Mouse (Mus musculus) lung, embryonic 14.5 days (tissue): ENCODE results near the gene Zfyve26. TPM values are rescaled to one million over a fixed set of nuclear protein-coding genes. Genes with fewer than 3 reads are reported as not detected.
A peak's percentile ranks its signal among the peaks of the same experiment; 100 is the strongest.
"Not testable (repeated sequence)": the region's sequence is repeated elsewhere in the genome, so short reads cannot be mapped to it uniquely, and the experiment has no call there.

ENCODE experiments used
- ATAC-seq: fragments of 200-750 bp; cut with Nextera tagmentation; 2 replicates; pipeline ENCODE4 v1.8.0; 2017; ENCODE audit warnings: mild to moderate bottlenecking, moderate TSS enrichment, moderate library complexity; ENCODE audit not compliant: insufficient read depth
- DNase-seq: peaks from one replicate; pipeline ENCODE4 v3.0.0-alpha.2; 2015
- H3K27ac ChIP-seq: fragments of 300-500 bp; sonication (generic); 2 replicates; pipeline ENCODE4 v1.5.1; 2014; ENCODE audit warnings: low read depth, mild to moderate bottlenecking, moderate library complexity
- H3K27me3 ChIP-seq: fragments of 300-500 bp; sonication (generic); 2 replicates; pipeline ENCODE4 v1.6.1; 2014; ENCODE audit warnings: low read length, control low read depth; ENCODE audit not compliant: insufficient read depth
- H3K36me3 ChIP-seq: fragments of 300-500 bp; sonication (generic); 2 replicates; pipeline ENCODE4 v1.6.1; 2014; ENCODE audit warnings: control low read depth; ENCODE audit not compliant: insufficient read depth
- H3K4me1 ChIP-seq: fragments of 300-500 bp; sonication (generic); 2 replicates; pipeline ENCODE4 v1.6.1; 2014; ENCODE audit warnings: antibody characterized with exemption, control low read depth; ENCODE audit not compliant: insufficient read depth
- H3K4me2 ChIP-seq: fragments of 300-500 bp; sonication (generic); 2 replicates; pipeline ENCODE4 v1.6.1; 2014; ENCODE audit warnings: mild to moderate bottlenecking
- H3K4me3 ChIP-seq: fragments of 300-500 bp; sonication (generic); 2 replicates; pipeline ENCODE4 v1.5.1; 2014; ENCODE audit warnings: low read depth, low read length
- H3K9ac ChIP-seq: fragments of 300-500 bp; sonication (generic); 2 replicates; pipeline ENCODE4 v1.6.1; 2014
- H3K9me3 ChIP-seq: fragments of 300-500 bp; sonication (generic); 2 replicates; pipeline ENCODE4 v1.6.1; 2016; ENCODE audit warnings: low read depth, low read length, control low read depth
- CTCF ChIP-seq: IDR thresholded peaks from 2 replicates; pipeline ENCODE4 v1.5.1; 2016; ENCODE audit warnings: antibody characterized with exemption, low read depth
- WGBS: fragments of 180-500 bp; shearing (Covaris S2); extraction: QIAGEN DNeasy Blood & Tissue Kit; methylation state at CpG from one replicate; pipeline ENCODE4 v1.1.7; 2014; 5-methylcytosine and 5-hydroxymethylcytosine counted together
- polyA plus RNA-seq: library from polyadenylated mRNA; unstranded; fragments of >200 nt; fragmentation: Nextera tagmentation; extraction: Ambion mirVana; gene quantifications from 2 replicates; pipeline ENCODE4 v1.2.1, GENCODE M21; 2014

Zfyve26 gene
- polyA plus RNA-seq, 1 experiment from 2014 or later: 16.5 TPM

GRCm38 (mm10) chr12:79192193-79192592, 103.9 kb downstream of the Zfyve26 start, which contains the start of gene Rdh11:
Rdh11 (minus strand) TSS chr12:79192293.
- TF ChIP-seq CTCF: no peak
- no peaks in the 10 kb centered on the region for H3K9me3 ChIP-seq
- H3K9ac ChIP-seq: peak within 1 kb of the TSS; percentile 50
- 66% methylated on average over 6 of the region's 6 CpGs for WGBS
- H3K27me3 ChIP-seq: no peaks in the 10 kb centered on the region
- peak within 1 kb of the TSS; percentile 63 for H3K4me3 ChIP-seq
- 0 out of 2 replicates have a peak, but pooled peaks cover 5% of the 10 kb centered on the region for H3K4me1 ChIP-seq
- H3K4me2 ChIP-seq: peak within 1 kb of the TSS; percentile 69
- peak within 1 kb of the TSS; percentile 19; the same call in 1 of the 2 replicates for H3K27ac ChIP-seq
- DNase-seq (no peak), ATAC-seq (peak; percentile 17; the same call in 1 of the 2 replicates)
- peaks cover 11% of the 10 kb centered on the region; the same call in 1 of the 2 replicates for H3K36me3 ChIP-seq

- H3K4me3 ChIP-seq: peak overlapping the region; percentile 63
- WGBS: 5% methylated on average over 14 of the region's 14 CpGs
- H3K27ac ChIP-seq: 0 out of 2 replicates have a peak overlapping the region, but pooled peaks have one; percentile 19
- no peaks in the 10 kb centered on the region for H3K27me3 ChIP-seq
- H3K36me3 ChIP-seq: peaks cover 16% of the 10 kb centered on the region
- DNase-seq: peak; percentile 95
- peak overlapping the region; percentile 69 for H3K4me2 ChIP-seq
- no peaks in the 10 kb centered on the region for H3K9me3 ChIP-seq
- peak; percentile 71 for TF ChIP-seq CTCF
- H3K4me1 ChIP-seq: 0 out of 2 replicates have a peak, but pooled peaks cover 5% of the 10 kb centered on the region
- ATAC-seq: peak; percentile 91
- peak overlapping the region; percentile 50 for H3K9ac ChIP-seq
Measured at GRCm38 (mm10) chr12:79191701-79192100, 104.4 kb downstream of the Zfyve26 start.

- H3K9me3 ChIP-seq: no peaks in the 10 kb centered on the region
- peak overlapping the region; percentile 50 for H3K9ac ChIP-seq
- peak overlapping the region; percentile 69 for H3K4me2 ChIP-seq
- under 1% methylated on average over 18 of the region's 18 CpGs for WGBS
- H3K4me1 ChIP-seq: 0 out of 2 replicates have a peak, but pooled peaks cover 5% of the 10 kb centered on the region
- DNase-seq (peak; percentile 88), ATAC-seq (peak; percentile 89)
- peaks cover 22% of the 10 kb centered on the region for H3K36me3 ChIP-seq
- H3K27ac ChIP-seq: peak overlapping the region; percentile 19; the same call in 1 of the 2 replicates
- H3K4me3 ChIP-seq: peak overlapping the region; percentile 63
- peak; percentile 25; the same call in 1 of the 2 replicates for TF ChIP-seq CTCF
- H3K27me3 ChIP-seq: no peaks in the 10 kb centered on the region
Measured at GRCm38 (mm10) chr12:79190931-79191673, 105.0 kb downstream of the Zfyve26 start.

- DNase-seq, H3K27me3 ChIP-seq, H3K9me3 ChIP-seq, H3K9ac ChIP-seq, H3K27ac ChIP-seq, H3K4me1 ChIP-seq, H3K4me2 ChIP-seq, H3K4me3 ChIP-seq, ATAC-seq: not testable (repeated sequence)
- H3K36me3 ChIP-seq: peaks cover 73% of the 10 kb centered on the region
- WGBS: 72% methylated on average over 5 of the region's 6 CpGs
Measured at GRCm38 (mm10) chr12:79185160-79185559, 110.9 kb downstream of the Zfyve26 start.

Other genes starting within 250 kb of the Zfyve26 start
- gene Pigh, start 206.7 kb downstream of the Zfyve26 start, polyA plus RNA-seq: 23.5 and 24.7 TPM in 2 replicates
- gene Arg2, start 165.5 kb downstream of the Zfyve26 start, polyA plus RNA-seq: 6.7 and 6.9 TPM in 2 replicates
- 77.5 and 79.6 TPM in 2 replicates for gene Vti1b, start 123.6 kb downstream of the Zfyve26 start, polyA plus RNA-seq
- 26.0 and 26.6 TPM in 2 replicates for gene Rdh11, start 104.0 kb downstream of the Zfyve26 start, polyA plus RNA-seq
- 1.9 and 2.3 TPM in 2 replicates for gene Rdh12, start 87.4 kb downstream of the Zfyve26 start, polyA plus RNA-seq
- gene Rad51b, start 978 bp upstream of the Zfyve26 start, polyA plus RNA-seq: 8.0 and 8.1 TPM in 2 replicates